Mouse (Mus musculus) kidney, adult 8-10 months (tissue): ENCODE data around the gene Zfp59.
"Not testable (repeated sequence)": the region's sequence is repeated elsewhere in the genome, so short reads cannot be mapped to it uniquely, and the experiment has no call there.

Experiments used
- DNase-seq, 2 experiments: peaks; one replicate each; pipeline ENCODE4 v3.0.0; 2022

Gene Zfp59

GRCm38 (mm10) chr7:27838323-27839249 is at the start of gene Zfp59:
Gene Zfp59 (plus strand): TSS chr7:27838607.
- peak; percentile 91 to 92 for DNase-seq

- DNase-seq: no peak
Observed at GRCm38 (mm10) chr7:27789306-27789705, 49.1 kb upstream of the Zfp59 start.

GRCm38 (mm10) chr7:27793865-27794264 is 44.5 kb upstream of the Zfp59 start:
- DNase-seq: not testable (repeated sequence)

GRCm38 (mm10) chr7:27794566-27794965 is 43.8 kb upstream of the Zfp59 start:
- no peak for DNase-seq

- DNase-seq: no peak
Observed at GRCm38 (mm10) chr7:27797906-27798811, 40.2 kb upstream of the Zfp59 start.

GRCm38 (mm10) chr7:27801137-27801536 is 37.3 kb upstream of the Zfp59 start:
- DNase-seq: peak in 1 of 2 experiments; percentile 5

- no peak for DNase-seq
Observed at GRCm38 (mm10) chr7:27802986-27803385, 35.4 kb upstream of the Zfp59 start.

- DNase-seq: peak; percentile 82 to 88
Observed at GRCm38 (mm10) chr7:27804297-27805030, 33.9 kb upstream of the Zfp59 start.

GRCm38 (mm10) chr7:27806896-27807295 is 31.5 kb upstream of the Zfp59 start, which contains the start of gene Zfp626:
Gene Zfp626 (plus strand): TSS chr7:27807196.
- not testable (repeated sequence) for DNase-seq

- not testable (repeated sequence) for DNase-seq
Observed at GRCm38 (mm10) chr7:27807305-27807704, 31.1 kb upstream of the Zfp59 start.

- DNase-seq: no peak
Observed at GRCm38 (mm10) chr7:27818526-27819110, 19.8 kb upstream of the Zfp59 start.

GRCm38 (mm10) chr7:27822611-27823010 is 15.8 kb upstream of the Zfp59 start:
- no peak for DNase-seq

- DNase-seq: no peak
Observed at GRCm38 (mm10) chr7:27834131-27834530, 4.3 kb upstream of the Zfp59 start.

- DNase-seq: no peak
Observed at GRCm38 (mm10) chr7:27837896-27838295, 511 bp upstream of the Zfp59 start.

- DNase-seq: no peak
Observed at GRCm38 (mm10) chr7:27839596-27839995, 1.2 kb downstream of the Zfp59 start.

GRCm38 (mm10) chr7:27840104-27840503 is 1.7 kb downstream of the Zfp59 start:
- no peak for DNase-seq

GRCm38 (mm10) chr7:27857227-27857626 is 18.8 kb downstream of the Zfp59 start, which contains the start of gene Zfp607a:
Gene Zfp607a (plus strand): TSS chr7:27857527.
- no peak for DNase-seq

GRCm38 (mm10) chr7:27859301-27860251 is 21.2 kb downstream of the Zfp59 start:
- DNase-seq: no peak

- DNase-seq: peak; percentile 79
Observed at GRCm38 (mm10) chr7:27860396-27861235, 22.2 kb downstream of the Zfp59 start.

- DNase-seq: not testable (repeated sequence)
Observed at GRCm38 (mm10) chr7:27862578-27862977, 24.2 kb downstream of the Zfp59 start.
